Mouse (Mus musculus) midbrain, embryonic 16.5 days (tissue): ENCODE data around the gene Pde4b. TPM values are rescaled to one million over a fixed set of nuclear protein-coding genes. Genes with fewer than 3 reads are reported as not detected.

Experiments used
- ATAC-seq: fragments of 200-750 bp; cut with Nextera tagmentation; 2 replicates; pipeline ENCODE4 v1.8.0; 2017; ENCODE audit warnings: moderate TSS enrichment
- H3K27ac ChIP-seq: fragments of 300-500 bp; sonication (generic); 2 replicates; pipeline ENCODE4 v1.5.1; 2014; ENCODE audit warnings: mild to moderate bottlenecking, low read length, mixed read lengths
- H3K27me3 ChIP-seq: fragments of 300-500 bp; sonication (generic); 2 replicates; pipeline ENCODE4 v1.6.1; 2014; ENCODE audit warnings: low read depth, low read length, mixed read lengths; ENCODE audit not compliant: control insufficient read depth, insufficient read depth
- H3K36me3 ChIP-seq: fragments of 300-500 bp; sonication (generic); 2 replicates; pipeline ENCODE4 v1.6.1; 2014; ENCODE audit warnings: mild to moderate bottlenecking, low read length, moderate library complexity, mixed read lengths; ENCODE audit not compliant: control insufficient read depth, insufficient read depth
- H3K4me1 ChIP-seq: fragments of 300-500 bp; sonication (generic); 2 replicates; pipeline ENCODE4 v1.6.1; 2014; ENCODE audit warnings: mild to moderate bottlenecking, low read length, mixed read lengths; ENCODE audit not compliant: control insufficient read depth, insufficient read depth
- H3K4me2 ChIP-seq: fragments of 300-500 bp; sonication (generic); 2 replicates; pipeline ENCODE4 v1.6.1; 2014; ENCODE audit warnings: mild to moderate bottlenecking, low read length, mixed read lengths
- H3K4me3 ChIP-seq: fragments of 300-500 bp; sonication (generic); 2 replicates; pipeline ENCODE4 v1.5.1; 2014; ENCODE audit warnings: low read depth, mild to moderate bottlenecking, low read length, moderate library complexity, mixed read lengths
- H3K9ac ChIP-seq: fragments of 300-500 bp; sonication (generic); 2 replicates; pipeline ENCODE4 v1.6.1; 2014; ENCODE audit warnings: low read depth, low read length, mixed read lengths
- H3K9me3 ChIP-seq: fragments of 300-500 bp; sonication (generic); replicated peaks from 2 replicates; pipeline ENCODE4 v1.6.1; 2014; ENCODE audit warnings: mild to moderate bottlenecking, low read length, mixed read lengths; ENCODE audit not compliant: control insufficient read depth, poor library complexity, severe bottlenecking
- WGBS: fragments of 180-500 bp; shearing (Covaris S2); extraction: QIAGEN DNeasy Blood & Tissue Kit; methylation state at CpG from one replicate; pipeline ENCODE4 v1.1.7; 2014; 5-methylcytosine and 5-hydroxymethylcytosine counted together
- polyA plus RNA-seq: library from polyadenylated mRNA; unstranded; fragments of >200 nt; fragmentation: Nextera tagmentation; extraction: Ambion mirVana; gene quantifications from 2 replicates; pipeline ENCODE4 v1.2.1, GENCODE M21; 2015

Pde4b gene
- polyA plus RNA-seq, 1 experiment from 2014 or later: 64.5 TPM

DNA sequence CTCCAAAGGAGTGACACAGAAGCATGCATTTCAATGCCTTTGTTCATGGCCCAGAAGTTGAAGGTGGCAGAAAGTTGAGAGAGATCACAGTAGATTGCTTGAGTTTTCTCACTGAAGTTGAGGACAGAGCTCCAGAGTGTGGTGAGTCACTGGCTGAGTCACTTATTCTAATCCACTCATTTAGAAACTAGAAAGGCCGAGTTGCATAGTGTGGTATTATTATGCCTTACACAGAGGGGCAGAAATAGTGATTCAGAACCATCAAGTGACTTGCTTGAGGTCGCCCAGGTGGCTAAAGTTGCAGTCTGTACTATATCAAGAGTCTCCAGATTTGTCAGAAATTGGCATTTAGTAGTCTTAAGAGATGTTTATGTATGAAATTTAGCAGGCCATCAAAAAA, 306.3 kb downstream of the Pde4b start:
- Histone ChIP-seq H3K4me1 (no peaks in the 10 kb centered on the region), H3K4me2 (no peak overlapping the region), H3K4me3 (no peak overlapping the region), H3K9me3 (no peaks in the 10 kb centered on the region), H3K27me3 (no peaks in the 10 kb centered on the region), H3K27ac (no peak overlapping the region), H3K9ac (no peak overlapping the region), H3K36me3 (no peaks in the 10 kb centered on the region)
- no peak for ATAC-seq
- 75% methylated on average over 2 of the region's 2 CpGs for WGBS

DNA sequence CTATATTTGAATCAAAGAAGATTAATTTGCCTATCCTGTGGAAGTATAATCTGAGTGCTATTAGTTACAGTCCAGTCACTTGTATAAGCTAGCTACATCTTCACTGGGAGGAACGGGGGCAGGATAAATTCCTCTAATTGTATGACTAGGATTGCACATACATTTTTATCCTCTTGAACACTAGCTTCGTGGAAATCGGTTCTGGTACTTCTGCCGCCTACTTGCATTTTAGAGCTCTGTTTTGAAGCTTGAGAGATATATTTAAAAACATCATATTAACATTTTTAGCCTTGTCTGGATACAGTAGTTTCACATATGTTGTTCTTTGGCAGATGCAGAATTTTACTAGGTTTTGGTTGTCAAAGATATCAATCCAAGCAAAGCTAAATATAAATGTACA, 310.0 kb downstream of the Pde4b start:
- no peak for ATAC-seq
- H3K9ac ChIP-seq: no peak overlapping the region
- H3K36me3 ChIP-seq: no peaks in the 10 kb centered on the region
- no peak overlapping the region for H3K4me3 ChIP-seq
- H3K4me1 ChIP-seq: no peaks in the 10 kb centered on the region
- WGBS: 87% methylated on average over 4 of the region's 4 CpGs
- H3K27ac ChIP-seq: no peak overlapping the region
- H3K4me2 ChIP-seq: no peak overlapping the region
- H3K9me3 ChIP-seq: no peaks in the 10 kb centered on the region
- no peaks in the 10 kb centered on the region for H3K27me3 ChIP-seq

DNA sequence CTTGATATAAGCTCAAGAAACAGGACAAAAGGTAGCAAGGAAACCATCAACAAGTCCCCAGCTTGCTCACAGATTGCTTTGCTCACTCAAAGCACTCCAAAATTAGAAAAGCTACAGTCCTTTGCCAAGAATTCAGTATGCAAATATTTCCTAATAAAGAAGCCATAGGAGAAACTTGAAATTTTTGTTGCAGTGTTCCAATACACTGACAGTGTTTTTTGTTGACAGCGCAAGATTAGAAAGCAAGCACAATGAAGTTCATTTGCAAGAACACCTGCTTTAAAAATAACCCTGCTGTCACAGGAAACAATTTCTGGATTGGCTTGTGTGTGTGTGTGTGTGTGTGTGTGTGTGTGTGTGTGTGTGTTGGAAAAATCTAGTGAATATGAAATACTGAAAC, 311.2 kb downstream of the Pde4b start:
- Histone ChIP-seq H3K36me3 (no peaks in the 10 kb centered on the region), H3K4me3 (no peak overlapping the region), H3K27ac (no peak overlapping the region), H3K27me3 (no peaks in the 10 kb centered on the region), H3K9me3 (no peaks in the 10 kb centered on the region), H3K4me1 (no peaks in the 10 kb centered on the region), H3K9ac (no peak overlapping the region), H3K4me2 (no peak overlapping the region)
- WGBS: 88% methylated on average over 1 of the region's 1 CpGs
- no peak for ATAC-seq

DNA sequence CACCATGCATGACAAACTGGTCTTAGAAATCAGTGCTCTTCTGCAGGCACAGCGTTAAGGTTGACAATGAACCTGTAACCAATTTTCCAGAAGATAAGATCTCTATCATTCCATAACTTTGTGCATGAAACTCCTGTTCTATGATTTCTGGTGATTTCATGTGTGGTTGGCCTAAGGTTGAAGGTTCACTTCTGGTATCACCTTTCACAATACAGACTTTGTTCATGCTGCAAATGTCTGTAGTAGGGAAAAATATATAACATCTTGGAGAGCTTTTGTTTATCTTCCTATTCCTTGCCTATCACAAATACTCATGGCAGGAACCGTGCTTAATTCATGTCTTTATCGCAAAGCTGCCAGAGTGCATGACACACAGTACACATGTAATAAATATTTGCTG, 319.5 kb downstream of the Pde4b start:
- ATAC-seq: no peak
- Histone ChIP-seq H3K9me3 (no peaks in the 10 kb centered on the region), H3K4me3 (no peak overlapping the region), H3K36me3 (no peaks in the 10 kb centered on the region), H3K27me3 (no peaks in the 10 kb centered on the region), H3K4me2 (no peak overlapping the region), H3K4me1 (peaks cover 11% of the 10 kb centered on the region), H3K27ac (no peak overlapping the region), H3K9ac (no peak overlapping the region)
- 52% methylated on average over 3 of the region's 3 CpGs for WGBS

DNA sequence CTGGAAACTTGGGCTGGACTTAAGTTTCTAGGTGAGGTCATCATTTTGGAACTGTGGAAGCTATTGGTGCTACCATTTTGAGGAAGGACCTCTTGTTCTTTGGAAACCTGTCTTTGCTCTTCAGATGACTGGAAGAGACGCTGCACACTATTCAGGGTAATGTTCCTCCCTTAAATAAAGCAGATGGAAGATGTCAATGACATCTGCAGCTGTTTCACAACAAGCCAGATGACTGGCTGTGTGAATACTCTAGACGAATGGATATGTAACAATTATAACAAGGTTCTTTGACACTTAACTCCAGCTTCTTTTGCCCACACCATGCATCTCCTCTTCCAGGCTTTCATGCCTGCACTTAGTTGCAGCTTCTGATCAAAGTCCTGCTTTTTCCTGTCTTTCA, 320.8 kb downstream of the Pde4b start:
- Histone ChIP-seq H3K36me3 (no peaks in the 10 kb centered on the region), H3K9ac (no peak overlapping the region), H3K4me2 (no peak overlapping the region), H3K4me1 (peaks cover 11% of the 10 kb centered on the region), H3K27ac (no peak overlapping the region), H3K4me3 (no peak overlapping the region), H3K9me3 (no peaks in the 10 kb centered on the region), H3K27me3 (no peaks in the 10 kb centered on the region)
- no peak for ATAC-seq
- WGBS: 78% methylated on average over 2 of the region's 2 CpGs

DNA sequence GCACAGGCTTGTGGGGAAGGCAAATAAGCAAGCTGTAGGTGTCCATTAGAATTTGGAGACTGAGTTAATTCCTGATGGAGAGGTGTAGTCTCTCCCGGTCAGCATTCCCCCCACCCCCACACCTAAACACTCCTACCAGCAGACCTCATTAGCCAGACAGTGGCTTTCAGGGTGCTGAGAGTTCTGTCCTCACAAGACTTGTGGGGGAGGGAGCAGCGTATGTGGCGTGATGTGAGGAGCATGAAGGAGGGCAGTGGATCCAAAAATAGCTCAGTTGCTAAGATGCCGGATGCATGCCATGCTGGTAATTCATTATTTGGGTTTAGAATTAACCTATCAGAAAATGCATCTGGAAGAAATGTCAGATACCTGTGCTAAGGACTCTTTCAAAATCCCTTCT, 321.6 kb downstream of the Pde4b start:
- Histone ChIP-seq H3K36me3 (no peaks in the 10 kb centered on the region), H3K27ac (no peak overlapping the region), H3K9me3 (no peaks in the 10 kb centered on the region), H3K4me3 (no peak overlapping the region), H3K4me1 (peaks cover 11% of the 10 kb centered on the region), H3K4me2 (no peak overlapping the region; the same call in 1 of the 2 replicates), H3K27me3 (no peaks in the 10 kb centered on the region), H3K9ac (no peak overlapping the region)
- ATAC-seq: 0 out of 2 replicates have a peak, but pooled peaks have one; percentile 32
- WGBS: 39% methylated on average over 4 of the region's 4 CpGs

DNA sequence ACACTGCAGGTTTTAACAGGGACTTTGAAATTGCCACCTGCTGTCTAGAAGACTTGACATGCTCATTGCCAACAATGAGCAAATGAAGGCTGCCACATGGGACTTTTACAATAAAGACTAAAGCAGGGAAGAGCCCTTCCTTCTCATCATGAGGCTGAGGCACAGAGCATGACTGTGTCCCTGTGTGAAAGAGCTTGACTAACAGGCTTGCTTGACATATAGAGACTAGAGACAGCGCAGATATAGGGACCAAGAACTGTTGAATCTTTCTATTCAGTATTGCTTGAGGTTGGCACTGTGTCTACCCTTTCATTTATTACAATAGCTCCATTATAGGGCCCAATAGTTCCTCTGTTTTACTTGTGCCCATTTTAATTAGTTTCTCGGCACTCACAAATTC, 325.8 kb downstream of the Pde4b start:
- no peaks in the 10 kb centered on the region for H3K9me3 ChIP-seq
- no peak overlapping the region for H3K9ac ChIP-seq
- ATAC-seq: no peak
- H3K27ac ChIP-seq: no peak overlapping the region
- no peaks in the 10 kb centered on the region for H3K36me3 ChIP-seq
- no peaks in the 10 kb centered on the region for H3K27me3 ChIP-seq
- H3K4me2 ChIP-seq: no peak overlapping the region
- peaks cover 4% of the 10 kb centered on the region for H3K4me1 ChIP-seq
- 66% methylated on average over 2 of the region's 2 CpGs for WGBS
- H3K4me3 ChIP-seq: no peak overlapping the region

DNA sequence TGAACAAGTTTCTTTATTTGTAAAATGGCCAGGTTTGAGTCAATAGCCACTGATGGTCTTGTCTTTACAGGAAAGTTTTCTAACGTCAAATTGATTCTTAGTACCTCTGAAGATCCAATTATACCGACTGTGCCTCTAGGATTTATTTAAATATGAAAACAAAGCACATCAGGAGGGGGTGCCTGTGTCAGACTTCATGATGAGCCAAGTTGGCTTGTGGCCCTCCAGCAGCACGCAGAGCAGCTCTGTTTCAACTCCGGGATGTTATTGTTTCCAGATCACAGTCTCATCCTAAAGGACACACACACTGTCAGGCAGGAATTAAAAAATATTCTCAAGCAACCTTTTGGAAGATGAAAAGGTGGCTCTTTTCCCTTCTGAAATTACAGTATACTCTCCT, 326.5 kb downstream of the Pde4b start:
- Histone ChIP-seq H3K9me3 (no peaks in the 10 kb centered on the region), H3K4me2 (no peak overlapping the region), H3K36me3 (no peaks in the 10 kb centered on the region), H3K4me1 (peaks cover 2% of the 10 kb centered on the region), H3K27ac (peak overlapping the region; percentile 1; the same call in 1 of the 2 replicates), H3K4me3 (no peak overlapping the region), H3K27me3 (no peaks in the 10 kb centered on the region), H3K9ac (no peak overlapping the region)
- 18% methylated on average over 4 of the region's 4 CpGs for WGBS
- peak; percentile 64 for ATAC-seq

DNA sequence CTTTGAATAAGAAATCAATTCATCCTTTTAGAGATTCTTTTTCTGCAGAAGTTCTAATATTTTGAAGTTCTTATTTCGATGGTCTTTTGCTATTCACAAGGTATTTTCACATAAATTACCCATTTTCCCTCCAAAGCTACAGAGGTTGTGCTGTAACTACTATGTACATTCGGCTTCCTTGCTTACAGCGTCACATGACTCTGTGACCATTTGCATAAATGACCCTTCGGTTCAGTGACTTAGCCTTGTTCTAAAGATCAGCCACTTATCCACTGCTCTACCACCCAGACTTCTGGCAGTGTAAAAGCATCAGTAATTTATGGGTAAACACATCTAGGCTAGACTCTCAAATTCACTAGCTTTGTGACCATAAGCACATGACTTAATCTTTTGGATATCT, 327.3 kb downstream of the Pde4b start:
- Histone ChIP-seq H3K9me3 (no peaks in the 10 kb centered on the region), H3K4me3 (no peak overlapping the region), H3K36me3 (no peaks in the 10 kb centered on the region), H3K4me1 (no peaks in the 10 kb centered on the region), H3K9ac (no peak overlapping the region), H3K27me3 (no peaks in the 10 kb centered on the region), H3K4me2 (no peak overlapping the region), H3K27ac (no peak overlapping the region)
- WGBS: 76% methylated on average over 4 of the region's 4 CpGs
- ATAC-seq: no peak
